Mouse (Mus musculus): ENCODE measurements around the gene Tmem100. TPM values are rescaled to one million over a fixed set of nuclear protein-coding genes. Genes with fewer than 3 reads are reported as not detected.

Tmem100 gene
- polyA plus RNA-seq, 1 experiment from 2014 or later: 31.1 TPM

DNA sequence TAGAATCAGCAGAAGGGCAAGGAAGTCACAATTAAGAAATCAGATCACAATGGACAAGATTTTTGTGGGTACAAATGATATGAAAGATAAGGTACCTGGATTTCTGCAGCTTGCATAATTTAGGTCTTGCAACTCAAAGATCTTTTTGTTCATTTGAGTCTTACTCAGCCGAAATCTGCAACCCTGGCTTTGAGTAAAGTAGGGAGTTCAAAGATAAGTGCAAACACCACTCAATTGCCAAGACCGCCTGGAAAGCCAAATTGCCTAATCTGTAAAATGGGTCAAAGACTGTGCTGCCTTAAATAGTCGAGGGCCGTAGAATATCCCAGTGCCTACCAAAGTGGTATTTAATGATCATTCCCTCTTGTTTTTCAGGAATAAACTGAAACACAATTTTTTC, 26.8 kb upstream of the Tmem100 start:
- 0 out of 2 replicates have a peak, but pooled peaks cover 3% of the 10 kb centered on the region for H3K4me1 ChIP-seq (replicated peaks; ENCODE audit: control insufficient read depth, insufficient read depth)
- 93% methylated on average over 4 of the region's 4 CpGs for WGBS
- no peaks in the 10 kb centered on the region for H3K9me3 ChIP-seq (ENCODE audit: control insufficient read depth, low read length)
- DNase-seq (ENCODE audit: low spot score): no peak
- H3K27ac ChIP-seq (replicated peaks): no peak overlapping the region
- no peaks in the 10 kb centered on the region; the same call in 1 of the 2 replicates for H3K36me3 ChIP-seq (ENCODE audit: control insufficient read depth, insufficient read depth, low read length)
- TF ChIP-seq CTCF (IDR thresholded peaks at IDR 0.05; ENCODE audit: low read depth): no peak
- TF ChIP-seq EP300 (optimal IDR thresholded peaks at IDR 0.05): no peak
- H3K27me3 ChIP-seq (ENCODE audit: control insufficient read depth, insufficient read depth, low read length): no peaks in the 10 kb centered on the region
- no peak overlapping the region for H3K9ac ChIP-seq (ENCODE audit: low read length)
- no peak overlapping the region; the same call in 1 of the 2 replicates for H3K4me3 ChIP-seq (ENCODE audit: low read depth, low read length)
- ATAC-seq (ENCODE audit: low FRiP score, low TSS enrichment): no peak
- no peak overlapping the region; the same call in 1 of the 2 replicates for H3K4me2 ChIP-seq (replicated peaks; ENCODE audit: low read depth)

DNA sequence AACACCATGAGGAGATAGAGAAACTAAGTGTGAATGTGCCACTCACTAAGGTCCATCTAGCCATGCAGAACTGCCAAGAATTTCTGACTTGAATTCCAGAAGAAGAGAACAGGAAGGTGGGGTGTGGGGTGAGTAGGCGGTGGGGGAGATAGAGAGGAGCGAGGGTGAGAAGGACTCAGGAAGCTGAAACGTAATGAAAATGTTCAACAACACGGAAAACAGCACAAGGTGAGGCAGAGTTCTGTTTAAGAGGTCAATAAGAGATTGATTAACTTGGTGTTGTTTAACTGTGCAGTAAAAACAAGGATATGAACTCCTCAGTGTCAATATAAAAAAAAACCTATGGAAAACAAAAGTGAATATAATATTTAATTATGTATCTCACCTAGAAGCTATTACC, 24.0 kb upstream of the Tmem100 start:
- Histone ChIP-seq H3K4me1 (replicated peaks; ENCODE audit: control insufficient read depth, insufficient read depth) (0 out of 2 replicates have a peak, but pooled peaks cover 3% of the 10 kb centered on the region), H3K36me3 (ENCODE audit: control insufficient read depth, insufficient read depth, low read length) (no peaks in the 10 kb centered on the region), H3K27ac (replicated peaks) (no peak overlapping the region), H3K4me2 (replicated peaks; ENCODE audit: low read depth) (no peak overlapping the region), H3K27me3 (ENCODE audit: control insufficient read depth, insufficient read depth, low read length) (no peaks in the 10 kb centered on the region), H3K9ac (ENCODE audit: low read length) (no peak overlapping the region), H3K9me3 (ENCODE audit: control insufficient read depth, low read length) (no peaks in the 10 kb centered on the region), H3K4me3 (ENCODE audit: low read depth, low read length) (no peak overlapping the region)
- WGBS: 50% methylated on average over 4 of the region's 4 CpGs
- no peak for TF ChIP-seq EP300 (optimal IDR thresholded peaks at IDR 0.05)
- no peak for TF ChIP-seq CTCF (IDR thresholded peaks at IDR 0.05; ENCODE audit: low read depth)
- ATAC-seq (ENCODE audit: low FRiP score, low TSS enrichment) (no peak), DNase-seq (ENCODE audit: low spot score) (no peak)

DNA sequence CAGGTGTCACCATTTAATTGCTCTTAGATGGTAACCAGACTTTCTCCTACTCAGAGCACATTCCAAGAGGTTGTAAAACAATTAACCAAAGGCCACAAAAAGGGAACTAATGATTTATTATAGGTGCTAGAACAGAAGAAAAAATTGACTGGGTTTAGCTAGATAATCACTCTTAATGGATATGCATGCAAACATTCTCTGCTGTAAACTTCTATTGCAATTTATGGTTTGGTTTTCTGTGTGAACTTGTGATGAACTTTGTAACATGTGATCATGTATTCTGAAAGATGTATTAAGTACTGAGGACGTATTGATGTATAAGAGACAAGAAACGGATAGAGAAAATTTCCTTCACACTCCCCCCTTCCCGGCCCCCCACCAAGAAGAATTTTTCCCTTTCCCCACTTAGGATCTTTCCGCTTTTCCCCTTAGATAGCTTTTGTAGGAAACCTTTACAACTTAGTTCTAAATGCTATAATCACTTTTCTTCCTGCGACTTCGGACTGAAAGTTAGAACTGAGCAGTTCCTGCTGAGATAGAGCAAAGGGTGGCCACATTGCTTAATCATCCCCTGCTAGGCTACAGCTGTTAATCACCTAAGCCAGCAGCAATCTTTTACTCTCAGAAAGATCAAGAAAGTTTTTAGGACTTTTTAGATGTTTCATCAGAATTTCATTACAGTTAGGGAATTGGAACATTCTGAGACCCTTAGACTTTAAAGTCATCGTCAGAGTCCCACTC, 22.2 kb upstream of the Tmem100 start:
- Histone ChIP-seq H3K27me3 (ENCODE audit: control insufficient read depth, insufficient read depth, low read length) (no peaks in the 10 kb centered on the region), H3K4me3 (ENCODE audit: low read depth, low read length) (no peak overlapping the region), H3K27ac (replicated peaks) (no peak overlapping the region), H3K36me3 (ENCODE audit: control insufficient read depth, insufficient read depth, low read length) (no peaks in the 10 kb centered on the region), H3K9ac (ENCODE audit: low read length) (no peak overlapping the region), H3K4me1 (replicated peaks; ENCODE audit: control insufficient read depth, insufficient read depth) (no peaks in the 10 kb centered on the region), H3K4me2 (replicated peaks; ENCODE audit: low read depth) (no peak overlapping the region), H3K9me3 (ENCODE audit: control insufficient read depth, low read length) (no peaks in the 10 kb centered on the region)
- WGBS: 36% methylated on average over 7 of the region's 7 CpGs
- TF ChIP-seq EP300 (optimal IDR thresholded peaks at IDR 0.05) (no peak), CTCF (IDR thresholded peaks at IDR 0.05; ENCODE audit: low read depth) (no peak)
- DNase-seq (ENCODE audit: low spot score) (no peak), ATAC-seq (ENCODE audit: low FRiP score, low TSS enrichment) (no peak)

DNA sequence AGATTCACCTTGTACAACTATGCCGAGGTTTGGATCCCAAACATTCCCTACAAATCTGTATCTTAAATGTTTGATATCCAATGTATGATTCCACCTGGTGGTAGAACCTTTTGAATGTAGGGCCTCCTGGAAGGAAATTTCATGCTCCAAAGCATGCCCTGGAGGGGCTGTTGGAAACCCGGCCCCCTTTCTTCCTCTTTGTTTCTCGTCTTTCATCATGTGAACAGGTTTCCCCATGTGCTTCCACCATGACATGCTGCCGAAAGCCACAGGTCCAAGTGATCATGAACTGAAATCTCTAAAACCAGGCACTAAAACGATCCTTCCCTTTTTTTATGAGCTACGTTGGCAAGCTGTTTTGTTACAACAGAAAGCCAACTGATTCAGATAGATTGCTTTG, 16.5 kb upstream of the Tmem100 start:
- TF ChIP-seq CTCF (IDR thresholded peaks at IDR 0.05; ENCODE audit: low read depth) (no peak), EP300 (optimal IDR thresholded peaks at IDR 0.05) (no peak)
- no peak overlapping the region for H3K4me3 ChIP-seq (ENCODE audit: low read depth, low read length)
- ATAC-seq (ENCODE audit: low FRiP score, low TSS enrichment): no peak
- H3K36me3 ChIP-seq (ENCODE audit: control insufficient read depth, insufficient read depth, low read length): no peaks in the 10 kb centered on the region
- H3K27ac ChIP-seq (replicated peaks): no peak overlapping the region
- no peaks in the 10 kb centered on the region for H3K27me3 ChIP-seq (ENCODE audit: control insufficient read depth, insufficient read depth, low read length)
- H3K4me2 ChIP-seq (replicated peaks; ENCODE audit: low read depth): no peak overlapping the region
- H3K9me3 ChIP-seq (ENCODE audit: control insufficient read depth, low read length): no peaks in the 10 kb centered on the region
- H3K4me1 ChIP-seq (replicated peaks; ENCODE audit: control insufficient read depth, insufficient read depth): no peaks in the 10 kb centered on the region
- no peak for DNase-seq (ENCODE audit: low spot score)
- WGBS: 90% methylated on average over 6 of the region's 6 CpGs
- H3K9ac ChIP-seq (ENCODE audit: low read length): no peak overlapping the region

DNA sequence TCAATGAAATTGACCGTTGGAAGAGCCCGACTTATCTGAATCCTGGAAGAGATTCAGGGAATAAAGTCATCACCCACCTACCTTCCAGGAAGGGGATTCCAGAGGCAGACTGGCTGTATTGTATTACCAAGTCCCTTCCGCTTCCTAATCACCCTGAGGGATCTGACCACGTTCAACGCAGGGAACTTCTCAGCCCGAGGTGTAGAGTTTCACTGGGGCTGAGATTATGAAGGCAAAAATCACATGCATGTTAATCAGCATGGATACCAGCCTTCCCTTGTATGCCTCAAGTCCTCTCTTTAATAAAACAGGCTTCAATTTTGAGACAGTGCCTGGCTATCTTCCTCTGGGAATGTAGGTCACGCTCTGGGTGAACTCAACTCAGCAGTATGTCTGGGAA, 14.9 kb upstream of the Tmem100 start:
- Histone ChIP-seq H3K9ac (ENCODE audit: low read length) (no peak overlapping the region), H3K36me3 (ENCODE audit: control insufficient read depth, insufficient read depth, low read length) (no peaks in the 10 kb centered on the region), H3K9me3 (ENCODE audit: control insufficient read depth, low read length) (no peaks in the 10 kb centered on the region), H3K4me3 (ENCODE audit: low read depth, low read length) (no peak overlapping the region), H3K27ac (replicated peaks) (no peak overlapping the region), H3K4me1 (replicated peaks; ENCODE audit: control insufficient read depth, insufficient read depth) (no peaks in the 10 kb centered on the region), H3K4me2 (replicated peaks; ENCODE audit: low read depth) (no peak overlapping the region), H3K27me3 (ENCODE audit: control insufficient read depth, insufficient read depth, low read length) (no peaks in the 10 kb centered on the region)
- 61% methylated on average over 7 of the region's 7 CpGs for WGBS
- TF ChIP-seq CTCF (IDR thresholded peaks at IDR 0.05; ENCODE audit: low read depth) (no peak), EP300 (optimal IDR thresholded peaks at IDR 0.05) (no peak)
- no peak for ATAC-seq (ENCODE audit: low FRiP score, low TSS enrichment)
- no peak for DNase-seq (ENCODE audit: low spot score)

DNA sequence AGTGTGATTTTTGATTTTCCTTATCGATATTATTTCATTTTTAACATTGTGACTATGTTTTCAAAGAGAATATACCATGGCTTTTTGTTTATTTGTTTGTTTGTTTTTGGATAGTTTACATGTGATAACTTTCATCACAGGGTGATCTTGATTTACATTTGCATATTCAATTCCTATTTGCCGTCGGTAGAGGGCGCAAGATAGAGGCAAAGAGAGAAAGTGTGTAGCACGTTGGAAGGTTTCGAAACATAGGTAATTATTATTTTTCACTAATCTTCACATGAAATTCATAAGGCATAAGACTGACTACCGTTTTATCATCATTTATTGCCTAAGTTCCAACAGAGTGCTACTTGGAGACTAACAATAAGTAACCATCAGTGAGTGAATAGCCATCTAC, 11.0 kb upstream of the Tmem100 start:
- 13% methylated on average over 7 of the region's 7 CpGs for WGBS
- DNase-seq (ENCODE audit: low spot score) (no peak), ATAC-seq (ENCODE audit: low FRiP score, low TSS enrichment) (no peak)
- Histone ChIP-seq H3K36me3 (ENCODE audit: control insufficient read depth, insufficient read depth, low read length) (no peaks in the 10 kb centered on the region), H3K27ac (replicated peaks) (no peak overlapping the region), H3K4me2 (replicated peaks; ENCODE audit: low read depth) (no peak overlapping the region), H3K27me3 (ENCODE audit: control insufficient read depth, insufficient read depth, low read length) (no peaks in the 10 kb centered on the region), H3K9ac (ENCODE audit: low read length) (no peak overlapping the region), H3K4me3 (ENCODE audit: low read depth, low read length) (no peak overlapping the region), H3K9me3 (ENCODE audit: control insufficient read depth, low read length) (no peaks in the 10 kb centered on the region), H3K4me1 (replicated peaks; ENCODE audit: control insufficient read depth, insufficient read depth) (no peaks in the 10 kb centered on the region)
- peak; percentile 92 for TF ChIP-seq CTCF (IDR thresholded peaks at IDR 0.05; ENCODE audit: low read depth)
- TF ChIP-seq EP300 (optimal IDR thresholded peaks at IDR 0.05): no peak
